Mouse (Mus musculus) neural tube, embryonic 11.5 days (tissue): ENCODE results near the gene Abcb11. TPM values are rescaled to one million over a fixed set of nuclear protein-coding genes. Genes with fewer than 3 reads are reported as not detected.
A peak's percentile ranks its signal among the peaks of the same experiment; 100 is the strongest.

Experiments used
- ATAC-seq: fragments of 200-750 bp; cut with Nextera tagmentation; 2 replicates; pipeline ENCODE4 v1.8.0; 2017; ENCODE audit warnings: moderate number of reproducible peaks, mild to moderate bottlenecking, moderate TSS enrichment, moderate library complexity; ENCODE audit not compliant: insufficient read depth, low FRiP score, low TSS enrichment
- DNase-seq: peaks from one replicate; pipeline ENCODE4 v3.0.0-alpha.2; 2015; ENCODE audit warnings: low spot score
- H3K27ac ChIP-seq: fragments of 300-500 bp; sonication (generic); 2 replicates; pipeline ENCODE4 v1.5.1; 2014; ENCODE audit warnings: low read depth, mild to moderate bottlenecking, low read length
- H3K27me3 ChIP-seq: fragments of 300-500 bp; sonication (generic); 2 replicates; pipeline ENCODE4 v1.6.1; 2014; ENCODE audit warnings: mild to moderate bottlenecking, low read length, mixed read lengths; ENCODE audit not compliant: control insufficient read depth, insufficient read depth
- H3K36me3 ChIP-seq: fragments of 300-500 bp; sonication (generic); 2 replicates; pipeline ENCODE4 v1.6.1; 2014; ENCODE audit warnings: mild to moderate bottlenecking, low read length, moderate library complexity, mixed read lengths; ENCODE audit not compliant: control insufficient read depth, insufficient read depth
- H3K4me1 ChIP-seq: fragments of 300-500 bp; sonication (generic); 2 replicates; pipeline ENCODE4 v1.6.1; 2014; ENCODE audit warnings: low read length, mixed read lengths; ENCODE audit not compliant: control insufficient read depth, insufficient read depth
- H3K4me2 ChIP-seq: fragments of 300-500 bp; sonication (generic); 2 replicates; pipeline ENCODE4 v1.6.1; 2014; ENCODE audit warnings: low read depth, mild to moderate bottlenecking, moderate library complexity
- H3K4me3 ChIP-seq: fragments of 300-500 bp; sonication (generic); 2 replicates; pipeline ENCODE4 v1.5.1; 2014; ENCODE audit warnings: low read depth, low read length
- H3K9ac ChIP-seq: fragments of 300-500 bp; sonication (generic); 2 replicates; pipeline ENCODE4 v1.6.1; 2014; ENCODE audit warnings: mild to moderate bottlenecking, low read length
- H3K9me3 ChIP-seq: fragments of 300-500 bp; sonication (generic); 2 replicates; pipeline ENCODE4 v1.6.1; 2016; ENCODE audit warnings: low read length; ENCODE audit not compliant: control insufficient read depth
- WGBS: fragments of 180-500 bp; shearing (Covaris S2); extraction: QIAGEN DNeasy Blood & Tissue Kit; methylation state at CpG from one replicate; pipeline ENCODE4 v1.1.7; 2014; 5-methylcytosine and 5-hydroxymethylcytosine counted together
- polyA plus RNA-seq: library from polyadenylated mRNA; unstranded; fragments of >200 nt; fragmentation: Nextera tagmentation; extraction: Ambion mirVana; gene quantifications from 2 replicates; pipeline ENCODE4 v1.2.1, GENCODE M21; 2014

Abcb11 gene
- polyA plus RNA-seq, 1 experiment from 2014 or later: not detected

GRCm38 (mm10) chr2:69212652-69213051, 129.8 kb downstream of the Abcb11 start:
- no peaks in the 10 kb centered on the region for H3K9me3 ChIP-seq
- ATAC-seq (no peak), DNase-seq (no peak)
- no peak overlapping the region for H3K4me2 ChIP-seq
- H3K4me3 ChIP-seq: no peak overlapping the region
- no peaks in the 10 kb centered on the region for H3K27me3 ChIP-seq
- no peak overlapping the region for H3K9ac ChIP-seq
- H3K4me1 ChIP-seq: no peaks in the 10 kb centered on the region
- no peak overlapping the region for H3K27ac ChIP-seq
- H3K36me3 ChIP-seq: no peaks in the 10 kb centered on the region
- WGBS: 78% methylated on average over 10 of the region's 10 CpGs

- 78% methylated on average over 7 of the region's 7 CpGs for WGBS
- H3K4me2 ChIP-seq: no peak within 1 kb of the TSS
- no peaks in the 10 kb centered on the region for H3K36me3 ChIP-seq
- no peak for ATAC-seq
- H3K9ac ChIP-seq: no peak within 1 kb of the TSS
- no peak for DNase-seq
- no peak within 1 kb of the TSS for H3K4me3 ChIP-seq
- no peaks in the 10 kb centered on the region for H3K4me1 ChIP-seq
- no peaks in the 10 kb centered on the region for H3K9me3 ChIP-seq
- H3K27ac ChIP-seq: no peak within 1 kb of the TSS
- no peaks in the 10 kb centered on the region for H3K27me3 ChIP-seq
Observed at GRCm38 (mm10) chr2:69210773-69211172, 131.6 kb downstream of the Abcb11 start, which contains the start of gene G6pc2. G6pc2 (plus strand) TSS chr2:69211073.

GRCm38 (mm10) chr2:69209684-69210083, 132.7 kb downstream of the Abcb11 start:
- DNase-seq: no peak
- Histone ChIP-seq H3K4me2 (no peak overlapping the region), H3K27me3 (no peaks in the 10 kb centered on the region), H3K36me3 (no peaks in the 10 kb centered on the region), H3K27ac (no peak overlapping the region), H3K4me1 (peaks cover 2% of the 10 kb centered on the region; the same call in 1 of the 2 replicates), H3K4me3 (no peak overlapping the region), H3K9ac (no peak overlapping the region), H3K9me3 (no peaks in the 10 kb centered on the region)
- ATAC-seq: no peak
- 91% methylated on average over 3 of the region's 3 CpGs for WGBS

- Histone ChIP-seq H3K4me1 (peaks cover 5% of the 10 kb centered on the region; the same call in 1 of the 2 replicates), H3K36me3 (no peaks in the 10 kb centered on the region), H3K9ac (no peak overlapping the region), H3K27ac (no peak overlapping the region), H3K4me3 (no peak overlapping the region), H3K27me3 (no peaks in the 10 kb centered on the region), H3K4me2 (no peak overlapping the region), H3K9me3 (no peaks in the 10 kb centered on the region)
- ATAC-seq: peak; percentile 35
- WGBS: 29% methylated on average over 7 of the region's 7 CpGs
- DNase-seq: no peak
Observed at GRCm38 (mm10) chr2:69206523-69206922, 135.9 kb downstream of the Abcb11 start.

- H3K4me2 ChIP-seq: peak within 1 kb of the TSS; percentile 60
- ATAC-seq (peak; percentile 99), DNase-seq (peak; percentile 90)
- H3K9ac ChIP-seq: peak within 1 kb of the TSS; percentile 88
- no peaks in the 10 kb centered on the region for H3K9me3 ChIP-seq
- H3K4me3 ChIP-seq: peak within 1 kb of the TSS; percentile 87
- H3K4me1 ChIP-seq: peaks cover 5% of the 10 kb centered on the region; the same call in 1 of the 2 replicates
- WGBS: 1% methylated on average over 46 of the region's 46 CpGs
- H3K27ac ChIP-seq: peak within 1 kb of the TSS; percentile 44; the same call in 1 of the 2 replicates
- no peaks in the 10 kb centered on the region for H3K36me3 ChIP-seq
- H3K27me3 ChIP-seq: no peaks in the 10 kb centered on the region
Observed at GRCm38 (mm10) chr2:69205791-69206351, 136.5 kb downstream of the Abcb11 start, which contains the start of gene Spc25. Spc25 (minus strand) TSS chr2:69206194.

GRCm38 (mm10) chr2:69205185-69205584, 137.2 kb downstream of the Abcb11 start:
- Histone ChIP-seq H3K36me3 (no peaks in the 10 kb centered on the region), H3K27me3 (no peaks in the 10 kb centered on the region), H3K4me2 (peak overlapping the region; percentile 60), H3K9ac (peak overlapping the region; percentile 88), H3K9me3 (no peaks in the 10 kb centered on the region), H3K4me1 (peaks cover 5% of the 10 kb centered on the region; the same call in 1 of the 2 replicates), H3K27ac (no peak overlapping the region), H3K4me3 (peak overlapping the region; percentile 87)
- DNase-seq (no peak), ATAC-seq (no peak)
- WGBS: 21% methylated on average over 6 of the region's 6 CpGs

- H3K27me3 ChIP-seq: no peaks in the 10 kb centered on the region
- WGBS: 85% methylated on average over 5 of the region's 5 CpGs
- H3K9me3 ChIP-seq: no peaks in the 10 kb centered on the region
- ATAC-seq: no peak
- H3K27ac ChIP-seq: no peak overlapping the region
- no peak overlapping the region for H3K4me3 ChIP-seq
- no peak for DNase-seq
- no peak overlapping the region for H3K9ac ChIP-seq
- H3K4me2 ChIP-seq: no peak overlapping the region
- H3K36me3 ChIP-seq: 0 out of 2 replicates have a peak, but pooled peaks cover 2% of the 10 kb centered on the region
- H3K4me1 ChIP-seq: no peaks in the 10 kb centered on the region
Observed at GRCm38 (mm10) chr2:69193555-69193954, 148.9 kb downstream of the Abcb11 start.

GRCm38 (mm10) chr2:69191059-69191458, 151.4 kb downstream of the Abcb11 start:
- Histone ChIP-seq H3K27me3 (no peaks in the 10 kb centered on the region), H3K4me1 (no peaks in the 10 kb centered on the region), H3K9me3 (no peaks in the 10 kb centered on the region), H3K36me3 (no peaks in the 10 kb centered on the region), H3K27ac (no peak overlapping the region), H3K4me2 (no peak overlapping the region), H3K9ac (no peak overlapping the region), H3K4me3 (no peak overlapping the region)
- 95% methylated on average over 5 of the region's 5 CpGs for whole genome bisulfite sequencing
- ATAC-seq (no peak), DNase-seq (no peak)

GRCm38 (mm10) chr2:69189222-69189621, 153.2 kb downstream of the Abcb11 start:
- Histone ChIP-seq H3K27ac (no peak overlapping the region), H3K27me3 (no peaks in the 10 kb centered on the region), H3K4me1 (no peaks in the 10 kb centered on the region), H3K4me3 (no peak overlapping the region), H3K9me3 (no peaks in the 10 kb centered on the region), H3K9ac (no peak overlapping the region), H3K36me3 (no peaks in the 10 kb centered on the region), H3K4me2 (no peak overlapping the region)
- 61% methylated on average over 4 of the region's 4 CpGs for WGBS
- DNase-seq (no peak), ATAC-seq (no peak)
